34 mouse cellular contexts compared by ENCODE assay signal in the genomic region with DNA sequence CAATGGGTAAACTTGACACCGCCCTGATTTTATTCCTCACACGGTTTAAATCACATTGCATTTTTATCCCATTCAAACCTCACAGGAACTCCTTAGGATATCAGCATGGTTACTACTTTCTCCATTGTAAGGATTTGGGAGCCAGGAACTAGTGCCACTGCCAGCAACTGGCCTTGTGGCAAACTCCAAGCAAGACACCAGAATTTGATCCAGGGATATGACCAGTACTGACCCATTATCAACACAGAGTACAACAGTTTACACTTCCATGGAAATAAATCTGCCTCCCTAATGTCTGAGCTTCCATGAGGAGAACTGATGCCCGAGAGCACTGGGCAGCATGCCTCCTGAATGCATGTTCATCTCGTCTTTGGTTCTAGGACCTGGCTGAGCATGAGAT. TPM values are rescaled to one million over a fixed set of nuclear protein-coding genes. Genes with fewer than 3 reads are reported as not detected.
DNase-seq lines count a peak whose midpoint lies in the region; ATAC-seq lines count a peak whose summit lies in the region.
"Had no signal": no experiment of that assay in that cellular context is flagged by ENCODE, and none has a peak within 500 bp of the region (broad histone marks: within the 10 kb centered on the region; RNA-seq: fewer than 3 reads in every experiment).

No protein-coding gene starts in this region.

- no peak overlapping the region for H3K9ac ChIP-seq in heart, embryonic 15.5 days
- H3K9ac ChIP-seq in intestine, embryonic 15.5 days: no peak overlapping the region
- no peak overlapping the region for H3K9ac ChIP-seq in liver, embryonic 13.5 days
- H3K9ac ChIP-seq: embryonic facial prominence, embryonic 13.5 days; forebrain, postnatal 0 days; hindbrain, embryonic 15.5 days; liver, embryonic 14.5 days; lung, embryonic 15.5 days; neural tube, embryonic 12.5 days had no signal

- H3K4me2 ChIP-seq in heart, embryonic 15.5 days: no peak overlapping the region
- H3K4me2 ChIP-seq in intestine, embryonic 15.5 days (replicated peaks): no peak overlapping the region
- H3K4me2 ChIP-seq in liver, embryonic 13.5 days: no peak overlapping the region
- H3K4me2 ChIP-seq: embryonic facial prominence, embryonic 13.5 days; hindbrain, embryonic 15.5 days; neural tube, embryonic 12.5 days had no signal

- H3K4me3 ChIP-seq in heart, embryonic 15.5 days: no peak overlapping the region
- no peak overlapping the region for H3K4me3 ChIP-seq in intestine, embryonic 15.5 days (replicated peaks)
- no peak overlapping the region for H3K4me3 ChIP-seq in liver, embryonic 13.5 days (replicated peaks)
- H3K4me3 ChIP-seq: embryonic facial prominence, embryonic 13.5 days; forebrain, embryonic 10.5 days; hindbrain, embryonic 10.5 days; hindbrain, embryonic 15.5 days; lung, embryonic 15.5 days; midbrain, embryonic 10.5 days; myocyte; neural tube, embryonic 12.5 days had no signal

- no peaks in the 10 kb centered on the region for H3K27me3 ChIP-seq in heart, embryonic 15.5 days
- H3K27me3 ChIP-seq in intestine, embryonic 15.5 days (replicated peaks): no peaks in the 10 kb centered on the region
- no peaks in the 10 kb centered on the region for H3K27me3 ChIP-seq in liver, embryonic 13.5 days
- H3K27me3 ChIP-seq: embryonic facial prominence, embryonic 13.5 days; hindbrain, embryonic 15.5 days; lung, embryonic 15.5 days; neural tube, embryonic 12.5 days had no signal

- 71% methylated on average over 4 of the region's 4 CpGs for WGBS in heart, embryonic 15.5 days
- 52% methylated on average over 4 of the region's 4 CpGs for WGBS in intestine, embryonic 15.5 days
- 48% methylated on average over 4 of the region's 4 CpGs for WGBS in liver, embryonic 13.5 days (ENCODE audit: insufficient replicate concordance)

- ATAC-seq in heart, embryonic 15.5 days (replicated peaks; ENCODE audit: insufficient number of reproducible peaks, insufficient read depth, low FRiP score, low read depth): no peak
- peak; percentile 1; the same call in 1 of the 2 replicates for ATAC-seq in intestine, embryonic 15.5 days
- no peak for ATAC-seq in liver, embryonic 13.5 days (ENCODE audit: low read depth)
- ATAC-seq: forebrain, postnatal 0 days; inflammation-experienced regulatory T-cells, adult 6 months; midbrain, embryonic 16.5 days; Patski had no signal

- peaks cover 19% of the 10 kb centered on the region for H3K4me1 ChIP-seq in heart, embryonic 15.5 days (replicated peaks)
- H3K4me1 ChIP-seq in intestine, embryonic 15.5 days (replicated peaks): 0 out of 2 replicates have a peak, but pooled peaks cover 9% of the 10 kb centered on the region
- peaks cover 15% of the 10 kb centered on the region for H3K4me1 ChIP-seq in liver, embryonic 13.5 days (replicated peaks)
- H3K4me1 ChIP-seq: neural tube, embryonic 12.5 days had no signal

- peak overlapping the region; percentile 6; the same call in 1 of the 2 replicates for H3K27ac ChIP-seq in heart, embryonic 15.5 days
- 0 out of 2 replicates have a peak overlapping the region, but pooled peaks have one; percentile 44 for H3K27ac ChIP-seq in intestine, embryonic 15.5 days
- 0 out of 2 replicates have a peak overlapping the region, but pooled peaks have one; percentile 29 for H3K27ac ChIP-seq in liver, embryonic 13.5 days
- H3K27ac ChIP-seq: embryonic facial prominence, embryonic 13.5 days; forebrain, embryonic 10.5 days; hindbrain, embryonic 10.5 days; hindbrain, embryonic 15.5 days; kidney, postnatal 0 days; liver, embryonic 14.5 days; lung, embryonic 15.5 days; midbrain, embryonic 10.5 days; neural tube, embryonic 12.5 days; stomach, postnatal 0 days had no signal

- H3K36me3 ChIP-seq in heart, embryonic 15.5 days: no peaks in the 10 kb centered on the region
- H3K36me3 ChIP-seq in intestine, embryonic 15.5 days: no peaks in the 10 kb centered on the region
- H3K36me3 ChIP-seq in liver, embryonic 13.5 days: no peaks in the 10 kb centered on the region
- H3K36me3 ChIP-seq: embryonic facial prominence, embryonic 13.5 days; forebrain, embryonic 10.5 days; hindbrain, embryonic 10.5 days; hindbrain, embryonic 15.5 days; lung, embryonic 15.5 days; midbrain, embryonic 10.5 days; neural tube, embryonic 12.5 days had no signal

- DNase-seq in heart, adult 11 months: peak; percentile 72
- no peak for DNase-seq in heart, postnatal 14 days
- no peak for DNase-seq in heart, postnatal 4 days
- no peak for DNase-seq in liver, embryonic 13.5 days
- DNase-seq in embryo, embryonic 9.5 days (ENCODE audit: extremely low spot score): no peak
- no peak for DNase-seq in kidney, postnatal 25 days
- DNase-seq: cerebellum, adult 11 months; cerebellum, adult 9-10 months; cerebellum, postnatal 36 days; embryo, embryonic 11 days; forebrain, postnatal 0 days; gastrocnemius, postnatal 25 days; layer of hippocampus, adult 9-11 months; right cerebral cortex, adult 18-20 months; thymus, adult 18-20 months; thymus, postnatal 25 days had no signal

- H3K9me3 ChIP-seq in heart, embryonic 15.5 days (replicated peaks): no peaks in the 10 kb centered on the region
- H3K9me3 ChIP-seq in intestine, embryonic 15.5 days: no peaks in the 10 kb centered on the region
- no peaks in the 10 kb centered on the region for H3K9me3 ChIP-seq in liver, embryonic 13.5 days (replicated peaks)
- H3K9me3 ChIP-seq: embryonic facial prominence, embryonic 13.5 days; forebrain, embryonic 10.5 days; hindbrain, embryonic 10.5 days; hindbrain, embryonic 15.5 days; lung, embryonic 15.5 days; midbrain, embryonic 10.5 days; neural tube, embryonic 12.5 days had no signal

- intact Hi-C loops in heart, postnatal 14 days (cut with DNase I): no loop called here

RNA-seq across cellular contexts. Expression of gene Fam20a, which starts 15.5 kb away (rescaled TPM):
- total RNA-seq in heart, postnatal 14 days (2021): 1 to 10 TPM; 5.5 to 5.7 TPM
- polyA plus RNA-seq in heart, embryonic 15.5 days (2015; fragmentation: Nextera tagmentation; extraction: Ambion mirVana): 3.7 and 4.0 TPM in 2 replicates
- 1 to 10 TPM; 5.1 to 5.8 TPM for total RNA-seq in heart, postnatal 4 days (2021)
- 2.2 and 2.3 TPM in 2 replicates for polyA plus RNA-seq in intestine, embryonic 15.5 days (2015; fragmentation: Nextera tagmentation; extraction: Ambion mirVana)
- polyA plus RNA-seq in liver, embryonic 13.5 days (2015; fragmentation: Nextera tagmentation; extraction: Ambion mirVana): 3.7 and 4.1 TPM in 2 replicates
- total RNA-seq: megakaryocyte progenitor cell, adult 5-6 weeks; MEL had no signal

RNA-seq across cellular contexts. Expression of gene Prkar1a, which starts 57.4 kb away (rescaled TPM):
- total RNA-seq in heart, postnatal 14 days (2021): 100 to 1,000 TPM; 365 to 412 TPM
- polyA plus RNA-seq in heart, embryonic 15.5 days (2015; fragmentation: Nextera tagmentation; extraction: Ambion mirVana): 426 and 427 TPM in 2 replicates
- total RNA-seq in heart, postnatal 4 days (2021): 100 to 1,000 TPM; 629 to 659 TPM
- polyA plus RNA-seq in intestine, embryonic 15.5 days (2015; fragmentation: Nextera tagmentation; extraction: Ambion mirVana): 270 and 286 TPM in 2 replicates
- 126 and 148 TPM in 2 replicates for polyA plus RNA-seq in liver, embryonic 13.5 days (2015; fragmentation: Nextera tagmentation; extraction: Ambion mirVana)
